Mouse (Mus musculus) lung, adult 2 months (tissue): ENCODE results near the gene Zfhx3.

ENCODE experiments used
- CTCF ChIP-seq: fragments of 200-500 bp; IDR thresholded peaks from 2 replicates; pipeline ENCODE4 v1.5.1; 2011; ENCODE audit warnings: mild to moderate bottlenecking, low read length, control low read depth; ENCODE audit not compliant: insufficient read depth
- POLR2A ChIP-seq: fragments of 200-500 bp; IDR thresholded peaks from 2 replicates; pipeline ENCODE4 v1.6.1; 2011; ENCODE audit warnings: low read depth, mild to moderate bottlenecking, control low read depth, low read length, borderline replicate concordance; ENCODE audit errors: extremely low read depth

GRCm38 (mm10) chr8:108819271-108819671, 876.8 kb downstream of the Zfhx3 start:
- no peak for TF ChIP-seq CTCF
- no peak for TF ChIP-seq POLR2A
